Mouse (Mus musculus): ENCODE results near the gene Ppp1r15b. TPM values are rescaled to one million over a fixed set of nuclear protein-coding genes. Genes with fewer than 3 reads are reported as not detected.

The Ppp1r15b gene
- polyA plus RNA-seq (2015; fragmentation: Nextera tagmentation; extraction: Ambion mirVana), result 55.3 and 57.0 TPM in 2 replicates

- Histone ChIP-seq H3K4me1 (ENCODE audit: control insufficient read depth, insufficient read depth, low read length) (peaks cover 15% of the 10 kb centered on the region; the same call in 1 of the 2 replicates), H3K9me3 (replicated peaks; ENCODE audit: control insufficient read depth, low read length) (no peaks in the 10 kb centered on the region), H3K4me3 (replicated peaks; ENCODE audit: low read length) (peak within 1 kb of the TSS; percentile 100), H3K27me3 (ENCODE audit: control insufficient read depth, insufficient read depth, low read length) (no peaks in the 10 kb centered on the region), H3K4me2 (ENCODE audit: low read depth, low read length) (peak within 1 kb of the TSS; percentile 96), H3K27ac (ENCODE audit: low read length) (peak within 1 kb of the TSS; percentile 99), H3K9ac (ENCODE audit: low read length) (peak within 1 kb of the TSS; percentile 93), H3K36me3 (ENCODE audit: control insufficient read depth, insufficient read depth, low read length) (no peaks in the 10 kb centered on the region)
- peak; percentile 99 for ATAC-seq (ENCODE audit: insufficient read depth, low FRiP score)
- WGBS, result under 1% methylated on average over 71 of the region's 72 CpGs
These were observed at the start of gene Ppp1r15b for GRCm38 (mm10) chr1:133130638-133131560. Ppp1r15b (plus strand) TSS chr1:133131143.

GRCm38 (mm10) chr1:133083003-133083546, 47.9 kb upstream of the Ppp1r15b start:
- no peaks in the 10 kb centered on the region for H3K9me3 ChIP-seq (replicated peaks; ENCODE audit: control insufficient read depth, low read length)
- ATAC-seq (ENCODE audit: insufficient read depth, low FRiP score), result no peak
- H3K4me2 ChIP-seq (ENCODE audit: low read depth, low read length), result no peak overlapping the region
- H3K4me3 ChIP-seq (replicated peaks; ENCODE audit: low read length), result no peak overlapping the region
- 83% methylated on average over 5 of the region's 5 CpGs for WGBS
- H3K4me1 ChIP-seq (ENCODE audit: control insufficient read depth, insufficient read depth, low read length), result peaks cover 10% of the 10 kb centered on the region; the same call in 1 of the 2 replicates
- no peaks in the 10 kb centered on the region for H3K27me3 ChIP-seq (ENCODE audit: control insufficient read depth, insufficient read depth, low read length)
- H3K9ac ChIP-seq (ENCODE audit: low read length), result no peak overlapping the region
- no peaks in the 10 kb centered on the region for H3K36me3 ChIP-seq (ENCODE audit: control insufficient read depth, insufficient read depth, low read length)
- H3K27ac ChIP-seq (ENCODE audit: low read length), result 0 out of 2 replicates have a peak overlapping the region, but pooled peaks have one; percentile 79

GRCm38 (mm10) chr1:133083942-133084625, 46.9 kb upstream of the Ppp1r15b start:
- 45% methylated on average over 11 of the region's 11 CpGs for WGBS
- H3K27ac ChIP-seq (ENCODE audit: low read length), result peak overlapping the region; percentile 79
- H3K36me3 ChIP-seq (ENCODE audit: control insufficient read depth, insufficient read depth, low read length), result no peaks in the 10 kb centered on the region
- H3K27me3 ChIP-seq (ENCODE audit: control insufficient read depth, insufficient read depth, low read length), result no peaks in the 10 kb centered on the region
- H3K4me3 ChIP-seq (replicated peaks; ENCODE audit: low read length), result no peak overlapping the region
- H3K4me2 ChIP-seq (ENCODE audit: low read depth, low read length), result peak overlapping the region; percentile 6; the same call in 1 of the 2 replicates
- ATAC-seq (ENCODE audit: insufficient read depth, low FRiP score), result peak; percentile 86
- no peak overlapping the region for H3K9ac ChIP-seq (ENCODE audit: low read length)
- H3K4me1 ChIP-seq (ENCODE audit: control insufficient read depth, insufficient read depth, low read length), result peaks cover 10% of the 10 kb centered on the region; the same call in 1 of the 2 replicates
- no peaks in the 10 kb centered on the region for H3K9me3 ChIP-seq (replicated peaks; ENCODE audit: control insufficient read depth, low read length)

GRCm38 (mm10) chr1:133084708-133085416, 46.1 kb upstream of the Ppp1r15b start:
- no peaks in the 10 kb centered on the region for H3K9me3 ChIP-seq (replicated peaks; ENCODE audit: control insufficient read depth, low read length)
- WGBS, result 76% methylated on average over 14 of the region's 14 CpGs
- H3K27ac ChIP-seq (ENCODE audit: low read length), result peak overlapping the region; percentile 79
- H3K4me1 ChIP-seq (ENCODE audit: control insufficient read depth, insufficient read depth, low read length), result peaks cover 10% of the 10 kb centered on the region; the same call in 1 of the 2 replicates
- H3K4me3 ChIP-seq (replicated peaks; ENCODE audit: low read length), result no peak overlapping the region
- no peak for ATAC-seq (ENCODE audit: insufficient read depth, low FRiP score)
- H3K4me2 ChIP-seq (ENCODE audit: low read depth, low read length), result 0 out of 2 replicates have a peak overlapping the region, but pooled peaks have one; percentile 6
- H3K36me3 ChIP-seq (ENCODE audit: control insufficient read depth, insufficient read depth, low read length), result no peaks in the 10 kb centered on the region
- no peak overlapping the region for H3K9ac ChIP-seq (ENCODE audit: low read length)
- H3K27me3 ChIP-seq (ENCODE audit: control insufficient read depth, insufficient read depth, low read length), result no peaks in the 10 kb centered on the region

- H3K9me3 ChIP-seq (replicated peaks; ENCODE audit: control insufficient read depth, low read length), result no peaks in the 10 kb centered on the region
- H3K27me3 ChIP-seq (ENCODE audit: control insufficient read depth, insufficient read depth, low read length), result no peaks in the 10 kb centered on the region
- no peak overlapping the region for H3K4me3 ChIP-seq (replicated peaks; ENCODE audit: low read length)
- peaks cover 10% of the 10 kb centered on the region; the same call in 1 of the 2 replicates for H3K4me1 ChIP-seq (ENCODE audit: control insufficient read depth, insufficient read depth, low read length)
- H3K9ac ChIP-seq (ENCODE audit: low read length), result no peak overlapping the region
- no peak overlapping the region for H3K27ac ChIP-seq (ENCODE audit: low read length)
- WGBS, result 92% methylated on average over 8 of the region's 8 CpGs
- H3K4me2 ChIP-seq (ENCODE audit: low read depth, low read length), result no peak overlapping the region
- ATAC-seq (ENCODE audit: insufficient read depth, low FRiP score), result no peak
- H3K36me3 ChIP-seq (ENCODE audit: control insufficient read depth, insufficient read depth, low read length), result no peaks in the 10 kb centered on the region
These were observed 45.6 kb upstream of the Ppp1r15b start for GRCm38 (mm10) chr1:133085417-133085742.

GRCm38 (mm10) chr1:133086804-133087203, 44.1 kb upstream of the Ppp1r15b start:
- peaks cover 15% of the 10 kb centered on the region; the same call in 1 of the 2 replicates for H3K4me1 ChIP-seq (ENCODE audit: control insufficient read depth, insufficient read depth, low read length)
- WGBS, result 87% methylated on average over 10 of the region's 10 CpGs
- no peaks in the 10 kb centered on the region for H3K27me3 ChIP-seq (ENCODE audit: control insufficient read depth, insufficient read depth, low read length)
- H3K4me2 ChIP-seq (ENCODE audit: low read depth, low read length), result no peak overlapping the region
- H3K9ac ChIP-seq (ENCODE audit: low read length), result no peak overlapping the region
- no peak overlapping the region for H3K27ac ChIP-seq (ENCODE audit: low read length)
- H3K36me3 ChIP-seq (ENCODE audit: control insufficient read depth, insufficient read depth, low read length), result no peaks in the 10 kb centered on the region
- no peak overlapping the region for H3K4me3 ChIP-seq (replicated peaks; ENCODE audit: low read length)
- no peak for ATAC-seq (ENCODE audit: insufficient read depth, low FRiP score)
- H3K9me3 ChIP-seq (replicated peaks; ENCODE audit: control insufficient read depth, low read length), result no peaks in the 10 kb centered on the region

GRCm38 (mm10) chr1:133087206-133087905, 43.6 kb upstream of the Ppp1r15b start:
- ATAC-seq (ENCODE audit: insufficient read depth, low FRiP score), result no peak

GRCm38 (mm10) chr1:133088196-133088595, 42.7 kb upstream of the Ppp1r15b start:
- H3K36me3 ChIP-seq (ENCODE audit: control insufficient read depth, insufficient read depth, low read length), result no peaks in the 10 kb centered on the region; the same call in 1 of the 2 replicates
- no peak overlapping the region for H3K9ac ChIP-seq (ENCODE audit: low read length)
- no peaks in the 10 kb centered on the region for H3K27me3 ChIP-seq (ENCODE audit: control insufficient read depth, insufficient read depth, low read length)
- no peak overlapping the region for H3K4me3 ChIP-seq (replicated peaks; ENCODE audit: low read length)
- no peaks in the 10 kb centered on the region for H3K9me3 ChIP-seq (replicated peaks; ENCODE audit: control insufficient read depth, low read length)
- peaks cover 18% of the 10 kb centered on the region; the same call in 1 of the 2 replicates for H3K4me1 ChIP-seq (ENCODE audit: control insufficient read depth, insufficient read depth, low read length)
- no peak for ATAC-seq (ENCODE audit: insufficient read depth, low FRiP score)
- 77% methylated on average over 10 of the region's 10 CpGs for WGBS
- no peak overlapping the region for H3K4me2 ChIP-seq (ENCODE audit: low read depth, low read length)
- H3K27ac ChIP-seq (ENCODE audit: low read length), result no peak overlapping the region

More at GRCm38 (mm10) chr1:133087206-133087905, 43.6 kb upstream of the Ppp1r15b start:
- Histone ChIP-seq H3K4me3 (replicated peaks; ENCODE audit: low read length) (no peak overlapping the region), H3K27ac (ENCODE audit: low read length) (no peak overlapping the region), H3K4me1 (ENCODE audit: control insufficient read depth, insufficient read depth, low read length) (peaks cover 15% of the 10 kb centered on the region; the same call in 1 of the 2 replicates), H3K27me3 (ENCODE audit: control insufficient read depth, insufficient read depth, low read length) (no peaks in the 10 kb centered on the region), H3K9me3 (replicated peaks; ENCODE audit: control insufficient read depth, low read length) (no peaks in the 10 kb centered on the region), H3K9ac (ENCODE audit: low read length) (peak overlapping the region; percentile 18; the same call in 1 of the 2 replicates), H3K4me2 (ENCODE audit: low read depth, low read length) (no peak overlapping the region), H3K36me3 (ENCODE audit: control insufficient read depth, insufficient read depth, low read length) (no peaks in the 10 kb centered on the region)
- WGBS, result 52% methylated on average over 7 of the region's 7 CpGs
